Mouse (Mus musculus) brain, embryonic 14.5 days (tissue): Measurements from ENCODE around the gene Srd5a1.

Experiments used
- CTCF ChIP-seq: fragments of 200-500 bp; IDR thresholded peaks from 2 replicates; pipeline ENCODE4 v1.5.1; 2012; ENCODE audit warnings: inconsistent platforms, mild to moderate bottlenecking, moderate library complexity, borderline replicate concordance; ENCODE audit not compliant: insufficient read depth, insufficient read length; ENCODE audit errors: extremely low read depth
- POLR2A ChIP-seq: fragments of 200-500 bp; IDR thresholded peaks from 2 replicates; pipeline ENCODE4 v1.6.1; 2012; ENCODE audit warnings: mild to moderate bottlenecking, inconsistent platforms, borderline replicate concordance; ENCODE audit not compliant: poor library complexity, insufficient read depth, insufficient read length, severe bottlenecking; ENCODE audit errors: extremely low read depth

DNA sequence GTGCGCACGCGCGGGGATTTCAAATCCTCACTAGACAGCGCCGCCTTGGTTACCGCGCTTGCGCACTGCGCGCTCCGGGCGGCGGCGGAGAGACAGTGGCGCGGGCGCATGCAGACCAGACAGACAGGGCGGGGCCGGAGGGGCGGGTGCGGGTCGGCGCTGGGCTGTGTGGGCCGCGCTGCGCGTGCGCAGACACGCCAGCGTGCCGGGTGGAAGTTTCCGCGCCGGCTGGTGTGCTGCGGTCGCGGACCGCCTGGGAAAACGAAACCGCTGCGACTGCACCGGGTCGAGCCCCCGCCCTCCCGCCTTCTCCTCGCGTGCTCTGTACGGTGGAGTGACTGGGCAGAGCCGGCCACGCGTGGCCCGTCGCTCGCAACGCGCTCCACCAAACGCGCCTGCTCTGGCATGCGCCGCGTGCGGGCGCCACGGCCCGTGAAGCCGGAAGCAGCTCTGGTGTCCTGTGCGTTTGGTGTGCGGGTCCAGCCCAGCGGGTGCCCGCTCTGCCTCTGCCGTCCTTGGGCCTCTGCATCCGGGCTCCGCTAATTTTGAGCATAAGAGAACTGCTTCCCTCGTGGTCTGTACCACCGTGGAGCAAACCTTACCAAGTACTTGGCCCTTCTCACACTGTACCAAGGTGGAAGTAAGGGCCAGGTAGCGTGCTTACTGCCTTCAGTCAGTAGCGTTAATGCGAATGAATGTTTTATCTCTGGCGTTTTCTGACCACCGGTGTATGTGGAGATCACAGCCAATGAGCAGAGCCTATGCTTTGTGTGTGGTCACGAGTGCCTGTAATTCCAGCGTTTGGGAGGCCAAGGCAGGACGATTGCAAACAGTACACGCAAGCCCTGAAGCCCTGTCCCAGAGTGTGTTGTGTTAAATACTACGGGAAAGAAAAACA is 76.3 kb downstream of the Srd5a1 start:
- TF ChIP-seq CTCF (no peak), POLR2A (peak; percentile 93)
